Mouse (Mus musculus) lung, postnatal 14 days (tissue): ENCODE data around the gene Suclg2.
A peak's percentile ranks its signal among the peaks of the same experiment; 100 is the strongest.

Source experiments
- DNase-seq: peaks from one replicate; pipeline ENCODE4 v3.0.0; 2021

Suclg2 gene

DNA sequence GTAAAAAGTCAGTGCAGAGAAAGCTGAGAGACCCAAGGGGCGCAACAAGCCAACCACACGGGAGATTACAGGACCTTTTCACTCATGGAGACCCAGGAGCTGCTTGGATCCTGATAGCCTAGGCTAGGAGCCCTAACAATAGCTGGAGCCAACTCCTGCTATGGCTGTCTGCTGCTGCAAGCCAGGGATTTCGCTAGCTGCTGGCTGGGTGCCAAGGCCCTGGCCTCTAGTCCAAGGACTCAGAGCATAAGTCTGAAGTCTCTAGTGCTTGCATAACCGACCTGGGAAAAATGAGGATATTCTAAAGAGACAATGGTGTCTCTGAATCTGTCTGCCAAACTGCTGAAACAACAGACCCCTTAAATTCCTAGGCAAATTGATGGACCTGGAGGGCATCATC is 273.6 kb downstream of the Suclg2 start:
- DNase-seq: peak; percentile 79
